Mouse (Mus musculus): ENCODE data around the gene Cdc34.
A peak's percentile ranks its signal among the peaks of the same experiment; 100 is the strongest.

Gene Cdc34

DNA sequence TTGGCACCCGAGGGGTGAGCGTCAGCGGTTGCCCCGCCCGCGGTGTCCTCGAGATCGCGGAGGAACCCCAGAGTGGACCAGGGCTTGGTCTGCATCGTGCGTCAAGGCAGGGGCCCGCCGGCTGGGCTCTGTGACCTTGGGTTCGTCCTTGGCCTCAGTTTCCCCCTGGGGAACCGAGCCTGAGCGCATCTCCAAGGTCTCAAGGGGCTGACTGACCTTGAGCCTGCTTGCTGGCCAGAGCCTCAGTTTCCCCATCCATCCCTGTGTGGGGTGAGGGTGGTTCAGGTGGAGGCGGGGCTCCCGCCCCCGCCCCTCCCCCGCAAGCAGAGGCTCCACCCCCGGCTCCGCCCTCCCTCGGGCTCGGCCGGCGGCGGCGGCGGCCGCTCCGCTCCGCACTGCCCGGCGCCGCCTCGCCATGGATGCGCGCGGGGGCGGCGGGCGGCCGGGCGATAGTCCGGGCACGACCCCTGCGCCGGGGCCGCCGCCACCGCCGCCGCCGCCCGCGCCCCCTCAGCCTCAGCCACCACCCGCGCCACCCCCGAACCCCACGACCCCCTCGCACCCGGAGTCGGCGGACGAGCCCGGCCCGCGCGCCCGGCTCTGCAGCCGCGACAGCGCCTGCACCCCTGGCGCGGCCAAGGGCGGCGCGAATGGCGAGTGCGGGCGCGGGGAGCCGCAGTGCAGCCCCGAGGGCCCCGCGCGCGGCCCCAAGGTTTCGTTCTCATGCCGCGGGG, 34.4 kb downstream of the Cdc34 start, which contains the start of gene Hcn2:
TSS of gene Hcn2 (plus strand) at position 381 of the 734 bp plus-strand sequence.
- no peak for DNase-seq (ENCODE audit: low spot score in 2 of 2)

DNA sequence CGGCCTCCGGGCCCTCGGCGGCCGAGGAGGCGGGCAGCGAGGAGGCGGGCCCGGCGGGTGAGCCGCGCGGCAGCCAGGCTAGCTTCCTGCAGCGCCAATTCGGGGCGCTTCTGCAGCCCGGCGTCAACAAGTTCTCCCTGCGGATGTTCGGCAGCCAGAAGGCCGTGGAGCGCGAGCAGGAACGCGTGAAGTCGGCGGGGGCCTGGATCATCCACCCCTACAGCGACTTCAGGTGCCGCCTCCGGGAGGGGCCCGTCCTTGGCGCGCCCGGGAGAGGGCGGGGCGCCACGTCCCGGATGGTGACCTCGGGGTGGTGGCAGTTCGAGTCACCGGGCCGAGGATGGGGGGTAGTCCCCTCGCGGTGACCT, 35.0 kb downstream of the Cdc34 start:
- no peak for DNase-seq (ENCODE audit: low spot score in 2 of 2)

DNA sequence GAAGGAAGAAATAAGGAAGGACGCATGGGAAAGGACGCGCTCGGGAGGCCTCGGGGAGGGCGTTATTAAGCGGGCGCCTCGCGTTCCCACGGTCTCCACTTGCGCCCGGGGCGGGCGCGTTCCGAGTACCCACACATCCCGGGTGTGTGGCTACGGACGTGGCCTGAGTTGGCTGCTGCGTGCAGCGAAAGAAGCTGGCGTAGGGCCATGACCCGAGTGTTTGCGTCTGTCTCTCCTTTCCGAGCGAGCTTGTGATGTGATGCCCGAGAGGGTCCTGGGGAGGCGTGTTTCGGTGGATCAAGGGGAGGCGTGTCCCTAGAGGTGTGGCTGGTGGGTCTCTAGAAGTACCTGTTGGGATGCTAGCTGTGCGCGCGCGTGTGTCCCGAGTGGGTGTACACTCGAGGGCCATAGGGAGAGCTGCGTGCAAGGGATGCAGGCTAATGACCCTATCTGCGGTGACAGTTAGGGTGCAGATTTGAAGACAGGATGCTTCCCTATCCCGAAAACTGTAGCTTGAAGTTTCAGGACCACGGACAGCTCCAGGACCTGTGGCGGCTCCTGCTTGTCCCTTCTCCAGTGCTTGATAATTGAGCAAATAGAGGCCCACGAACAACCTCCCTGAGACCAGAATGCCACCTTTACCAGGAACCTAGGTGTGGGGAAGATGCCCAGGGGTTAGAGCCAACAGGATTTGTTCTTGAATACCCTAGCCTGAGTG, 35.8 kb downstream of the Cdc34 start:
- DNase-seq (ENCODE audit: low spot score in 2 of 2): peak in 1 of 2 experiments; percentile 80

DNA sequence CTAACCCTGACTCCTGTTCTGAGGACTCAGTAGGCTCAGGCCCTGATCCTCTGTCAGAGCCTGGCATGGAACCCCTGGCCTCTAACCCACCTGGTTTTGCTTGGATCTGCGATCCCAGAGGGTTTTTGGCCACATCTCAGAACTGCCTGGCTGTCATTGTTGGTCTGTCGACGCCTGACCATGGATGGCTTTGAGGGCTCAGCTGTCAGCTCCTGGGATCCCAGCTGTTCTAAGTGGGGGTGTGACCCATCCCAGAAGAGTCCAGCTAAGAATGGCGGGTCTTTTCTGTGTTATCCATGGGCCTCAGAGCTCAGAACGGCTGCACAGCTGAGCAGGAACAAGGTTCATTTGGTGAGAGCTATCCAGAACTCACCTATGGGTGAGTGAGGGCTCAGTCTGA, 39.1 kb downstream of the Cdc34 start:
- DNase-seq (ENCODE audit: low spot score in 2 of 2): no peak

DNA sequence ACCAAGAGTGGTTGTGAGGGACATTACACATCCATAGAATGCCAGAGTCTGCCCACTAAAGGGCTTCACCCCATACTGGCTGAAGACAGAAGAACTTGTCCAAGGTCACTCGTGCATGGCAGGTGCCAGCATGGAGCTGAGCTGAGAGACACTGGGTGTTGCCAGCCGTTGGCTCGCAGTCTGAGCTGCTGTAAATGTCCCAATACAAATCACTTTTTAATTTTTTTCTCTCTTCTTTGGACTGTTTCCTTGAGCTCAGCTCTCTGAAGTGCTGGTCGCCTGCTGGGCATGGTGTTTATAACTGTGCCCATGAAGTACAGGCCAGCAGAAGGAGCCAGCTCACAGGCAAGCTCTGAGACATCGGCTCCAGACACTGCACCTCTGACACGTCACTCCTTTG, 41.1 kb downstream of the Cdc34 start:
- no peak for DNase-seq (ENCODE audit: low spot score in 2 of 2)

DNA sequence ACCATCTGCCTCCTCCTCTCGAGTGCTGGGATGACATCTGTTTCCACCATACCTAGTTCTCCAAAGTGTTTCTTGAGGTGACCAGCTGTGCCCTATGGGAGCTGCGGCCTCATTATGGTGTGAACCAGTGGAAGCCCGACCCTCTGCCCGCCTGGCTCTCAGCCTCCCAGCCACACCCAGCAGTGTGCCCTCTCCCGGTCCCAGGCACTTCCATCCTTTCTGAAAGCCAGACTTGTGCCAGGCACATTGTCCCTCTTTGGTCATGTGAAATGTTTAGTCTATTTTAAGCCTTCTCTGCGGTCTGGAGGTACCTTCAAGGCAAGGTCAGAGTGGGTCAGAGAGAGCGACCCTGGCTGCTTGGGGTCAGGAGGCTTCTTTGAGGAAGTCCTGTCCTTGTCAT, 41.7 kb downstream of the Cdc34 start:
- DNase-seq (ENCODE audit: low spot score in 2 of 2): no peak

DNA sequence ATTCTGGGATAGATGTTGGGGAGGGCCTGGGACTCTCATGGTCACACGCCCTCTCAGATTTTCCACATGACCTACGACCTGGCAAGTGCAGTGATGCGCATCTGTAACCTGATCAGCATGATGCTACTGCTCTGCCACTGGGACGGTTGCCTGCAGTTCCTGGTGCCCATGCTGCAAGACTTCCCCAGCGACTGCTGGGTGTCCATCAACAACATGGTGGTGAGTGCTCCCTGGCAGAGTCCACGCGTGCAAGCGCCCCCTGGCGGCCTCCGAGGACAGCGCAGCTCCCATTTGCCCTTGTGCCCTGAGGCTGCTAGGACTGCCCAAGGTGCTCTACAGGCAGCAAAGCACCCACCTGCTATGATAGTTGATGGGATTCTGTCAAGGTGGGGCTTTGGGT, 44.1 kb downstream of the Cdc34 start:
- no peak for DNase-seq (ENCODE audit: low spot score in 2 of 2)

DNA sequence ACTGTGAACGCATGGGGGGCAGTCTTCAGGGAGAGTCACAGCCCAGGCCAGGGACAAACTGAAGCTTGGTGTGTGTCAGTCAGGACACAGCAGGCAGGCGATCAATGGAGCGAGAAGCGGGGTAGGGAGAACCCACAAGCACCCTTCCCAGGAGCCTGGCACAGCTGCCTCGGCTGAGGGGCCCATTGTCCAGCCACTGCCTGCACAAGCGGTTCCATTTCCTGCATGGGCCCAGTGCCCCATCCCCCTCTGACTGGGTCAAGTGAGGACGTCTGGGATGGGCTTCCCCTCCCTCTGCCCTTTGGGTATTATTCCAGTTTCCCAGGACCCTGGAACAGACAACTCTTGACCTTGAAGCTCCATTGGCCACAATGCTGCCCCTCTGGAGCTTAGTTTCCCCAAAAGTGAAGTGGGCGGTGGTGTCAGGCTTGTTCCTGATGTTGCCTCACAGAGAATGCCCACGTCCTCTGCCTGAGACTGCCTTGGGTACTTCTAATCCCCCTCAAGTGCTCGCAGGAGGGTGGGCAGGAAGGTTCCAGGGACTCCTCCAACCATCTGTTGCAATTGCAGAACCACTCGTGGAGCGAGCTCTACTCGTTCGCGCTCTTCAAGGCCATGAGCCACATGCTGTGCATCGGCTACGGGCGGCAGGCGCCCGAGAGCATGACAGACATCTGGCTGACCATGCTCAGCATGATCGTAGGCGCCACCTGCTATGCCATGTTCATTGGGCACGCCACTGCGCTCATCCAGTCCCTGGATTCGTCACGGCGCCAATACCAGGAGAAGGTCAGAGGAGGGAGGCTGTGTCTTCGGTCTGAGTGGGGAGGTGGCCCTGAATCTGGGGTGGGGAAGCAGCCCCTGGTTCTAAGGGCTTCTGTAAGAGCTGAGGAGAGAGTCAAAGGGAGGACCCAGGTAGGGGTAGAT, 46.6 kb downstream of the Cdc34 start:
- DNase-seq (ENCODE audit: low spot score in 2 of 2): no peak

DNA sequence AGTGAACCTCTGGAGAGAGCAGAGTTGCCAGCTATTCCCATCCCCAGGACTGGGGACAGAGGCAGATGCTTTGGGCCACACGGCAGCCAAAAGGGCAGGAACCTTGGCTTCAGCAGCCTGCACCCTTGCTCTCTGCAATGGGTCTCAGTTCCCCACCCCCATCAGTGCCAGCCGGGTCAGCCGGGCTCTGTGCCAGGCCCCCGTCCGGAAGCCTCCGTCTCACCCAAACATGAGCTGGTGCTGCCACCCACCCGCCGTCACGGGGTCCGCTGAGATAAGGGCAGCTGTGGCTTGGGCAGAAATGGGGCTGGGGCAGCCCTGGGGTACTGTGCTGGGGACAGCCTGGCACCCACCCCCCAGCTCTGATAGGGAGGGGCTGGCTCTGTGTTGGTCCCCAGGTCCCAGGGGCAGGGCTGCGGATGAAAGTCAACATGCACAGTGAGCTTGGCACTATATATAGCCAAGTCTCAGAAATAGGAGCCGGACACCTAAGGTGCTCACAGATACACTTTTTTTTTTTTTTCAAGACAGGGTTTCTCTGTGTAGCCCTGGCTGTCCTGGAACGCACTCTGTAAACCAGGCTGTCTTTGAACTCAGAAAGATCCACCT, 47.5 kb downstream of the Cdc34 start:
- DNase-seq (ENCODE audit: low spot score in 2 of 2): no peak

DNA sequence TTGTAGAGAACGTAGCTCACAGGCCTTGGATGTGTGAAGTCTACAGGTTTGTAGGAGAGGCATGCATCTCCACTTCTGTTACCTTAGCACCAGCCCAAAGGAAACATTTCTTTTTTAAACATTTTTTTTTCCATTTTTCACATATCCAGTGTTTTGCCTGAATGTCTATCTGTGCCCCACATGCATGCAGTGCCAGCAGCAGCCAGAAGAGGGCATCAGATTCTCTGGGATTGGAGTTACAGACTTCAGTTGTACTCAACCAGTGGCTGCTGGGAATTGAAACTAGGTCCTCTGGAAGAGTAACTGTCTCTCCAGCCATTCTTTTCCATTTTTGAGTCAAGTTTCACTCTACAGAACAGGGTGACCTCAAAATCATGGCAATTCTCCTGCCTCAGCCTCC, 50.5 kb downstream of the Cdc34 start:
- no peak for DNase-seq (ENCODE audit: low spot score in 2 of 2)

DNA sequence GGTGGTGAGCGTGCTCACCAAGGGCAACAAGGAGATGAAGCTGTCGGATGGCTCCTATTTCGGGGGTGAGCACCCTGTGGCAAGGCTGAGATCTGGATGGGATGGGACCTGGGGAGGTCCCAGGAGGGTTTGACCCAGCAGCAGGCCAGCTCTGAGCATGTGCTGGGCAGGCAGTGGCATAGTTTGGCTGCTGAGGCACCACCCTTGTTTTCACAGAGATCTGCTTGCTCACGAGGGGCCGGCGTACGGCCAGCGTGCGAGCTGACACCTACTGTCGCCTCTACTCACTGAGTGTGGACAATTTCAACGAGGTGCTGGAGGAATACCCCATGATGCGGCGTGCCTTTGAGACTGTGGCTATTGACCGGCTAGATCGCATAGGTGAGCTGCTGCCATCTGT, 51.9 kb downstream of the Cdc34 start:
- DNase-seq (ENCODE audit: low spot score in 2 of 2): no peak

DNA sequence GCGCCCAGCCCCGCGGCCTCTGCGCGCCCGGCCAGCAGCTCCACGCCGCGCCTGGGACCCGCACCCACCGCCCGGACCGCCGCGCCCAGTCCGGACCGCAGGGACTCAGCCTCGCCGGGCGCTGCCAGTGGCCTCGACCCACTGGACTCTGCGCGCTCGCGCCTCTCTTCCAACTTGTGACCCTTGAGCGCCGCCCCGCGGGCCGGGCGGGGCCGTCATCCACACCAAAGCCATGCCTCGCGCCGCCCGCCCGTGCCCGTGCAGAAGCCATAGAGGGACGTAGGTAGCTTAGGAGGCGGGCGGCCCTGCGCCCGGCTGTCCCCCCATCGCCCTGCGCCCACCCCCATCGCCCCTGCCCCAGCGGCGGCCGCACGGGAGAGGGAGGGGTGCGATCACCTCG, 53.4 kb downstream of the Cdc34 start:
- no peak for DNase-seq (ENCODE audit: low spot score in 2 of 2)

DNA sequence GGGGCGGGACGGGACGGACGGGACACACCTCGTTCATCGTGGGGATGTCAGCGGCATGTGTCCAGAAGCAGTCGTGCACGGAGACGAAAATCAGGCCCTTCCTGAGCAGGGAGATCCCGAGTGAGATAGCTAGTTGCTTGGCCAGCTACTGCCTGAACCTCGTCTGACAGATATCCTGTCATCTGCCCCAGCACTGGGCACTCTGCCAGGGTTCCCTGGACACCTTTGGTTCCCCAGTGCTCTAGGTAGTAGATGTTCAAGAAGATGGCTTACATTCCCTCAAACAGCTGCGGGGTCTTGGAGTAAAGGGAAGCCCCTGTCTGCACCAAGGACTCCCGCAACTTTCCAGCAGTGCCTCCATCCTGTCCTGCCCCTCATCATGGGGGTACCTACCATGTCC, 54.7 kb downstream of the Cdc34 start:
- no peak for DNase-seq (ENCODE audit: low spot score in 2 of 2)
